Mouse (Mus musculus) megakaryocyte-erythroid progenitor cell, adult 5-6 weeks (primary cell): ENCODE results near the gene Ltbp2. TPM values are rescaled to one million over a fixed set of nuclear protein-coding genes. Genes with fewer than 3 reads are reported as not detected.

Source experiments
- ATAC-seq: replicated peaks from 2 replicates; pipeline ENCODE4 v1.8.0; 2016; ENCODE audit warnings: mild to moderate bottlenecking, inconsistent platforms; ENCODE audit not compliant: severe bottlenecking, poor library complexity, low FRiP score, low TSS enrichment
- total RNA-seq, 2 experiments: library from RNA; stranded (forward) in 1 of 2; stranded (reverse) in 1 of 2; fragments of 200-1000, 215-1000 nt in 1 of 2; fragments of >200 nt in 1 of 2; fragmentation: Nextera tagmentation in 1 of 2; gene quantifications; 2 replicates each; pipeline ENCODE4 v1.2.3; 2014 to 2017

Ltbp2 gene
- total RNA-seq (2014; fragmentation: Nextera tagmentation) = not detected in 2 replicates
- not detected in 2 replicates for total RNA-seq (2017)

- peak; percentile 86 for ATAC-seq
Measured at GRCm38 (mm10) chr12:84876481-84877121, at the start of gene Ltbp2. TSS of gene Ltbp2 (minus strand) at chr12:84876532.

- ATAC-seq = no peak
Measured at GRCm38 (mm10) chr12:84924324-84924723, 48.0 kb upstream of the Ltbp2 start.

- no peak for ATAC-seq
Measured at GRCm38 (mm10) chr12:84921881-84922419, 45.6 kb upstream of the Ltbp2 start.

- ATAC-seq = no peak
Measured at GRCm38 (mm10) chr12:84918809-84919208, 42.5 kb upstream of the Ltbp2 start.

GRCm38 (mm10) chr12:84917799-84918198 is 41.5 kb upstream of the Ltbp2 start:
- ATAC-seq = peak; percentile 61

- ATAC-seq = no peak
Measured at GRCm38 (mm10) chr12:84914959-84915358, 38.6 kb upstream of the Ltbp2 start.

GRCm38 (mm10) chr12:84912652-84913104 is 36.3 kb upstream of the Ltbp2 start:
- no peak for ATAC-seq

- ATAC-seq = no peak
Measured at GRCm38 (mm10) chr12:84911640-84912039, 35.3 kb upstream of the Ltbp2 start.

GRCm38 (mm10) chr12:84910066-84910465 is 33.7 kb upstream of the Ltbp2 start:
- ATAC-seq = no peak

- no peak for ATAC-seq
Measured at GRCm38 (mm10) chr12:84907627-84908480, 31.5 kb upstream of the Ltbp2 start.

GRCm38 (mm10) chr12:84907024-84907626 is 30.8 kb upstream of the Ltbp2 start:
- ATAC-seq = no peak

GRCm38 (mm10) chr12:84904399-84904798 is 28.1 kb upstream of the Ltbp2 start:
- no peak for ATAC-seq

- no peak for ATAC-seq
Measured at GRCm38 (mm10) chr12:84900317-84900716, 24.0 kb upstream of the Ltbp2 start.

- no peak for ATAC-seq
Measured at GRCm38 (mm10) chr12:84897322-84897721, 21.0 kb upstream of the Ltbp2 start.

GRCm38 (mm10) chr12:84896235-84896634 is 19.9 kb upstream of the Ltbp2 start:
- no peak for ATAC-seq

- no peak for ATAC-seq
Measured at GRCm38 (mm10) chr12:84893648-84894628, 17.6 kb upstream of the Ltbp2 start.

GRCm38 (mm10) chr12:84890289-84890688 is 14.0 kb upstream of the Ltbp2 start:
- ATAC-seq = no peak

GRCm38 (mm10) chr12:84885107-84885876 is 9.0 kb upstream of the Ltbp2 start:
- ATAC-seq = 0 out of 2 replicates have a peak, but pooled peaks have one; percentile 14
